ENCODE assay signal across 11 mouse cellular contexts in the genomic region with DNA sequence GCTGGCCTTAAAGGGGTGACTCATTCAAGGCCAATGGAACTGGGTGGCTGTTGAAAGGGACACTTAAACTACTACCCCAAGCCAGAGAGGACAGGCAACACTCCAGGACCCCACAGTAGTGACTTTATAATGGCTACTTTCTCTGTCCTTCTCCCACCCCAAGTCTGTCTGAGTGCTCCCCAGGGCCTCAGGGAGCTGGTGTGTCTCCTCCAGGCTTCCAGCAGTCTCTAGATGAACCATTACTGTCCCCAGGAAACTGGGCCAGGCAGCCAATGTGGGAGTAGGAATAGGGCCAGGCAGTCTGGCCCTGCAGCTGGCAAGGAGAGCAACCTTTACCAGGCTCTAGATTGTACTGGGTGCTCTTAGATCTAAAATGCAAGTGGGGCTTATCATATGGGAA. TPM values are rescaled to one million over a fixed set of nuclear protein-coding genes. Genes with fewer than 3 reads are reported as not detected.
A peak's percentile ranks its signal among the peaks of the same experiment; 100 is the strongest.
DNase-seq lines count a peak whose midpoint lies in the region; ATAC-seq lines count a peak whose summit lies in the region.
"Had no signal": no experiment of that assay in that cellular context is flagged by ENCODE, and none has a peak within 500 bp of the region (broad histone marks: within the 10 kb centered on the region; RNA-seq: fewer than 3 reads in every experiment).

No protein-coding gene starts in this region.

- peak overlapping the region; percentile 74 for H3K27ac ChIP-seq in kidney, embryonic 15.5 days
- peak overlapping the region; percentile 89 for H3K27ac ChIP-seq in embryonic facial prominence, embryonic 10.5 days (replicated peaks)

- intact Hi-C loops in heart, postnatal 14 days (cut with DNase I) = loop anchor here (5.0 kb wide), 1 partner anchor 256 kb away; no protein-coding TSS in a partner anchor

- ATAC-seq in kidney, embryonic 15.5 days (replicated peaks; ENCODE audit: low FRiP score) = no peak

- H3K9ac ChIP-seq in kidney, embryonic 15.5 days = no peak overlapping the region

- peaks cover 23% of the 10 kb centered on the region for H3K4me1 ChIP-seq in kidney, embryonic 15.5 days
- peaks cover 34% of the 10 kb centered on the region for H3K4me1 ChIP-seq in embryonic facial prominence, embryonic 10.5 days

- H3K4me2 ChIP-seq in kidney, embryonic 15.5 days = no peak overlapping the region

- no peaks in the 10 kb centered on the region for H3K9me3 ChIP-seq in kidney, embryonic 15.5 days (replicated peaks)
- H3K9me3 ChIP-seq in embryonic facial prominence, embryonic 10.5 days = no peaks in the 10 kb centered on the region

- no peaks in the 10 kb centered on the region for H3K36me3 ChIP-seq in kidney, embryonic 15.5 days
- H3K36me3 ChIP-seq in embryonic facial prominence, embryonic 10.5 days (replicated peaks) = no peaks in the 10 kb centered on the region
- H3K36me3 ChIP-seq: G1E had no signal

- H3K4me3 ChIP-seq in kidney, embryonic 15.5 days (replicated peaks) = no peak overlapping the region
- no peak overlapping the region for H3K4me3 ChIP-seq in embryonic facial prominence, embryonic 10.5 days

- peak; percentile 26 to 68 for DNase-seq in adrenal gland, adult (ENCODE audit: inconsistent age in 2 of 2, low spot score in 1 of 2)
- no peak for DNase-seq in adrenal gland, adult 8-10 months
- no peak for DNase-seq in kidney, postnatal 4 days
- no peak for DNase-seq in embryonic facial prominence, embryonic 10.5 days (ENCODE audit: low spot score)
- DNase-seq in heart, postnatal 14 days = peak; percentile 18 to 21
- no peak for DNase-seq in cerebellum, postnatal 4 days (ENCODE audit: low spot score in 2 of 2)
- DNase-seq in layer of hippocampus, postnatal 36 days = no peak
- DNase-seq: cerebellum, adult 9-10 months; lung, adult 18-20 months had no signal

- H3K27me3 ChIP-seq in kidney, embryonic 15.5 days = no peaks in the 10 kb centered on the region
- H3K27me3 ChIP-seq in embryonic facial prominence, embryonic 10.5 days (replicated peaks; ENCODE audit: low read depth, poor library complexity, severe bottlenecking) = no peaks in the 10 kb centered on the region

RNA-seq across cellular contexts. Expression of a gene that starts 49.0 kb away (rescaled TPM):
- 100 to 1,000 TPM in 1 of 4 experiments, 10 to 100 TPM in 3; 65.9 to 107 (median 91.5) TPM for total RNA-seq in adrenal gland, adult 8-10 months (2022)
- 146 and 155 TPM in 2 replicates for polyA plus RNA-seq in kidney, embryonic 15.5 days (2015; fragmentation: Nextera tagmentation; extraction: Ambion mirVana)
- polyA plus RNA-seq in embryonic facial prominence, embryonic 10.5 days (2016; fragmentation: Nextera tagmentation; extraction: Ambion mirVana) = 193 and 200 TPM in 2 replicates
- total RNA-seq in heart, postnatal 14 days (2021) = 10 to 100 TPM; 83.5 to 84.9 TPM
- total RNA-seq in layer of hippocampus, postnatal 36 days (2021) = 100 to 1,000 TPM; 105 to 111 TPM

Comparison
In these comparisons a context has a peak if more than half of its experiments do, and no peak if none do; other contexts are left out.
1. DNase-seq: peak in adrenal gland, adult (2 of 2) and heart, postnatal 14 days (2 of 2); none in adrenal gland, adult 8-10 months (single experiment), kidney, postnatal 4 days (0 of 2), embryonic facial prominence, embryonic 10.5 days (single experiment), cerebellum, postnatal 4 days (0 of 2) and layer of hippocampus, postnatal 36 days (0 of 2).